Mouse (Mus musculus) lung, embryonic 16.5 days (tissue): ENCODE results near the gene Ak7. TPM values are rescaled to one million over a fixed set of nuclear protein-coding genes. Genes with fewer than 3 reads are reported as not detected.

Source experiments
- ATAC-seq: fragments of 200-750 bp; cut with Nextera tagmentation; 2 replicates; pipeline ENCODE4 v1.8.0; 2017; ENCODE audit warnings: low read depth, mild to moderate bottlenecking, moderate library complexity
- H3K27ac ChIP-seq: fragments of 300-500 bp; sonication (generic); 2 replicates; pipeline ENCODE4 v1.5.1; 2014; ENCODE audit warnings: mild to moderate bottlenecking, control low read depth, low read length
- H3K27me3 ChIP-seq: fragments of 300-500 bp; sonication (generic); 2 replicates; pipeline ENCODE4 v1.6.1; 2014; ENCODE audit warnings: low read depth, low read length, mixed read lengths; ENCODE audit not compliant: control insufficient read depth, insufficient read depth
- H3K36me3 ChIP-seq: fragments of 300-500 bp; sonication (generic); 2 replicates; pipeline ENCODE4 v1.6.1; 2014; ENCODE audit warnings: low read length; ENCODE audit not compliant: control insufficient read depth, insufficient read depth
- H3K4me1 ChIP-seq: fragments of 300-500 bp; sonication (generic); replicated peaks from 2 replicates; pipeline ENCODE4 v1.6.1; 2014; ENCODE audit warnings: low read length, mixed read lengths; ENCODE audit not compliant: control insufficient read depth, insufficient read depth
- H3K4me2 ChIP-seq: fragments of 300-500 bp; sonication (generic); 2 replicates; pipeline ENCODE4 v1.6.1; 2014; ENCODE audit warnings: low read depth, low read length, control low read depth
- H3K4me3 ChIP-seq: fragments of 300-500 bp; sonication (generic); 2 replicates; pipeline ENCODE4 v1.5.1; 2014; ENCODE audit warnings: mild to moderate bottlenecking, low read length, control low read depth
- H3K9ac ChIP-seq: fragments of 300-500 bp; sonication (generic); 2 replicates; pipeline ENCODE4 v1.6.1; 2014; ENCODE audit warnings: low read length, control low read depth
- H3K9me3 ChIP-seq: fragments of 300-500 bp; sonication (generic); 2 replicates; pipeline ENCODE4 v1.6.1; 2016; ENCODE audit warnings: low read length; ENCODE audit not compliant: control insufficient read depth
- WGBS: fragments of 180-500 bp; shearing (Covaris S2); extraction: QIAGEN DNeasy Blood & Tissue Kit; methylation state at CpG from one replicate; pipeline ENCODE4 v1.1.7; 2014; 5-methylcytosine and 5-hydroxymethylcytosine counted together
- polyA plus RNA-seq: library from polyadenylated mRNA; unstranded; fragments of >200 nt; fragmentation: Nextera tagmentation; extraction: Ambion mirVana; gene quantifications from 2 replicates; pipeline ENCODE4 v1.2.1, GENCODE M21; 2015

Gene Ak7
- polyA plus RNA-seq, 1 experiment from 2014 or later, result 2.8 TPM

GRCm38 (mm10) chr12:105769700-105770099, 63.9 kb downstream of the Ak7 start:
- Histone ChIP-seq H3K36me3 (no peaks in the 10 kb centered on the region), H3K4me2 (no peak overlapping the region), H3K27ac (no peak overlapping the region), H3K27me3 (no peaks in the 10 kb centered on the region), H3K9ac (no peak overlapping the region), H3K4me1 (no peaks in the 10 kb centered on the region), H3K4me3 (no peak overlapping the region), H3K9me3 (no peaks in the 10 kb centered on the region)
- 56% methylated on average over 10 of the region's 10 CpGs for WGBS
- no peak for ATAC-seq

- no peak overlapping the region for H3K9ac ChIP-seq
- no peak for ATAC-seq
- no peak overlapping the region for H3K4me2 ChIP-seq
- no peak overlapping the region for H3K4me3 ChIP-seq
- no peak overlapping the region for H3K27ac ChIP-seq
- H3K4me1 ChIP-seq, result no peaks in the 10 kb centered on the region
- H3K27me3 ChIP-seq, result no peaks in the 10 kb centered on the region
- H3K9me3 ChIP-seq, result no peaks in the 10 kb centered on the region
- no peaks in the 10 kb centered on the region for H3K36me3 ChIP-seq
- 60% methylated on average over 7 of the region's 7 CpGs for WGBS
Observed at GRCm38 (mm10) chr12:105774871-105775270, 69.1 kb downstream of the Ak7 start.

GRCm38 (mm10) chr12:105777651-105778050, 71.9 kb downstream of the Ak7 start:
- Histone ChIP-seq H3K27ac (no peak overlapping the region), H3K4me2 (no peak overlapping the region), H3K4me3 (no peak overlapping the region), H3K36me3 (no peaks in the 10 kb centered on the region), H3K27me3 (no peaks in the 10 kb centered on the region), H3K9ac (no peak overlapping the region), H3K4me1 (no peaks in the 10 kb centered on the region), H3K9me3 (no peaks in the 10 kb centered on the region)
- no peak for ATAC-seq
- 84% methylated on average over 4 of the region's 4 CpGs for WGBS

- Histone ChIP-seq H3K4me2 (peak within 1 kb of the TSS; percentile 84), H3K4me3 (peak within 1 kb of the TSS; percentile 92), H3K27ac (peak within 1 kb of the TSS; percentile 97), H3K9me3 (no peaks in the 10 kb centered on the region), H3K36me3 (no peaks in the 10 kb centered on the region), H3K9ac (peak within 1 kb of the TSS; percentile 93), H3K4me1 (peaks cover 13% of the 10 kb centered on the region), H3K27me3 (no peaks in the 10 kb centered on the region)
- ATAC-seq, result peak; percentile 96
- under 1% methylated on average over 68 of the region's 85 CpGs for WGBS
Observed at GRCm38 (mm10) chr12:105784196-105784999, 78.6 kb downstream of the Ak7 start, which contains the start of gene Papola. Gene Papola, plus strand, starts transcription at chr12:105784694.

- peak overlapping the region; percentile 93 for H3K9ac ChIP-seq
- H3K4me3 ChIP-seq, result peak overlapping the region; percentile 92
- no peaks in the 10 kb centered on the region for H3K36me3 ChIP-seq
- H3K27me3 ChIP-seq, result no peaks in the 10 kb centered on the region
- under 1% methylated on average over 53 of the region's 53 CpGs for WGBS
- ATAC-seq, result peak; percentile 85
- peaks cover 13% of the 10 kb centered on the region for H3K4me1 ChIP-seq
- peak overlapping the region; percentile 97 for H3K27ac ChIP-seq
- no peaks in the 10 kb centered on the region for H3K9me3 ChIP-seq
- peak overlapping the region; percentile 73 for H3K4me2 ChIP-seq
Observed at GRCm38 (mm10) chr12:105785000-105785774, 79.4 kb downstream of the Ak7 start.

GRCm38 (mm10) chr12:105786113-105786512, 80.3 kb downstream of the Ak7 start:
- H3K36me3 ChIP-seq, result no peaks in the 10 kb centered on the region
- H3K27ac ChIP-seq, result no peak overlapping the region
- H3K4me3 ChIP-seq, result peak overlapping the region; percentile 92
- WGBS, result 64% methylated on average over 1 of the region's 1 CpGs
- H3K9ac ChIP-seq, result peak overlapping the region; percentile 93
- ATAC-seq, result no peak
- H3K4me1 ChIP-seq, result peaks cover 13% of the 10 kb centered on the region
- no peaks in the 10 kb centered on the region for H3K9me3 ChIP-seq
- no peaks in the 10 kb centered on the region for H3K27me3 ChIP-seq
- peak overlapping the region; percentile 73 for H3K4me2 ChIP-seq

GRCm38 (mm10) chr12:105787626-105788025, 81.8 kb downstream of the Ak7 start:
- 93% methylated on average over 2 of the region's 2 CpGs for WGBS
- H3K9me3 ChIP-seq, result no peaks in the 10 kb centered on the region
- no peak overlapping the region for H3K4me3 ChIP-seq
- no peak overlapping the region for H3K27ac ChIP-seq
- no peak for ATAC-seq
- H3K27me3 ChIP-seq, result no peaks in the 10 kb centered on the region
- H3K9ac ChIP-seq, result no peak overlapping the region
- H3K4me1 ChIP-seq, result peaks cover 13% of the 10 kb centered on the region
- H3K4me2 ChIP-seq, result no peak overlapping the region
- no peaks in the 10 kb centered on the region for H3K36me3 ChIP-seq

GRCm38 (mm10) chr12:105789885-105790284, 84.1 kb downstream of the Ak7 start:
- Histone ChIP-seq H3K4me1 (peaks cover 9% of the 10 kb centered on the region), H3K27me3 (no peaks in the 10 kb centered on the region), H3K4me3 (no peak overlapping the region), H3K9ac (no peak overlapping the region), H3K27ac (no peak overlapping the region), H3K4me2 (no peak overlapping the region), H3K36me3 (0 out of 2 replicates have a peak, but pooled peaks cover 2% of the 10 kb centered on the region), H3K9me3 (no peaks in the 10 kb centered on the region)
- no peak for ATAC-seq
- WGBS, result 92% methylated on average over 6 of the region's 6 CpGs

GRCm38 (mm10) chr12:105794896-105795295, 89.1 kb downstream of the Ak7 start:
- H3K4me3 ChIP-seq, result no peak overlapping the region
- no peak for ATAC-seq
- no peaks in the 10 kb centered on the region for H3K9me3 ChIP-seq
- H3K27me3 ChIP-seq, result no peaks in the 10 kb centered on the region
- 91% methylated on average over 2 of the region's 2 CpGs for WGBS
- H3K4me2 ChIP-seq, result no peak overlapping the region
- no peak overlapping the region for H3K27ac ChIP-seq
- no peak overlapping the region for H3K9ac ChIP-seq
- no peaks in the 10 kb centered on the region for H3K4me1 ChIP-seq
- peaks cover 4% of the 10 kb centered on the region; the same call in 1 of the 2 replicates for H3K36me3 ChIP-seq
